Mouse (Mus musculus) cerebellum, adult 11 months (tissue): Measurements from ENCODE around the gene Pla1a.

Experiments
- DNase-seq: peaks from one replicate; pipeline ENCODE4 v3.0.0; 2022

The Pla1a gene

DNA sequence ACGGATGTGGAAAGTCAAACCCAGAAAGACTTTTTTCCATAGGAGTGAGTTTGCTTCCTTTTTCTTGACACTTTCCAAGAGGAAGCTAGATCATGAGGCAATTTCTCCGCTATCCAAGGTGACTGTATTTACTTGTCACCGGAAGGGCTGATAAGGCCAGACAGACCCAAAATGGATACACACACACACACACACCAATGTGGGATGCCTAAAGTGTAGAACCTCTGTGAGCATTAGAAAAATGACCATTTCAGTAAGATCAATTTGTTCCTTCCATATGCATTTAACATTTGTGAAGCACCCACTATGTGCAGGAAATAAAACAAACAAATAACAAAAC, 69.7 kb downstream of the Pla1a start:
- no peak for DNase-seq

DNA sequence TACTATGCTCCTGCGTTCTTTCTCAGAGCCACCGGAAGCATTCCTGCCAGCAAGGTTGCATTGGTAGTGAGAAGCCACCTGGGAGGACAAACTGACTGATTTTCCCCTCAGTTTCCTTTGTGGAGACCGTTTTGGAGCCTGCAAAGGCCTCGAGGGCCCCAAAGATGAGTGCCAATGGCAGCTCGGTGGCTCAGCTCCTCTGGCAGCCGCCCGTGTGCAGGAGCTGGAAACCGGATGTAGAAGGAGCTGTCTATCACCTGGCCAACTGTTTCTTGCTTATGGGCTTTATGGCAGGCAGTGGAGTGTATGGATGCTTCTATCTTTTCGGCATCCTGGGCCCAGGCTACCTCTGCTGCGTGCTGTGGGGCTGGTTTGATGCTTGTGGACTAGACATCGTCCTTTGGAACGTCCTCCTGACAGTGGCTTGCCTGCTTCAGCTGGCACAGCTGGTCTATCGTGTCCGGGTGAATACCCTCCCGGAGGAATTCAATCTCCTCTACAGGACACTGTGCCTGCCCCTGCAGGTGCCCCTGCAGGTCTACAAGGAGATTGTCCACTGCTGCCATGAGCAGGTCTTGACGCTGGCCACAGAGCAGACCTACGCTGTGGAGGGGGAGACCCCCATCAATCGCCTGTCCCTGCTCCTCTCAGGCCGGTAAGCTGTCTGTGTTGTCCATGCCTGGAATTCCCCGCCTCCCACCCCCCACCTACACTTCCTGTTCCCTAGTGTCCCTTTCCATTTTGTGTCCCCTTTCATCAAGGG, 70.3 kb downstream of the Pla1a start:
- DNase-seq, result no peak

DNA sequence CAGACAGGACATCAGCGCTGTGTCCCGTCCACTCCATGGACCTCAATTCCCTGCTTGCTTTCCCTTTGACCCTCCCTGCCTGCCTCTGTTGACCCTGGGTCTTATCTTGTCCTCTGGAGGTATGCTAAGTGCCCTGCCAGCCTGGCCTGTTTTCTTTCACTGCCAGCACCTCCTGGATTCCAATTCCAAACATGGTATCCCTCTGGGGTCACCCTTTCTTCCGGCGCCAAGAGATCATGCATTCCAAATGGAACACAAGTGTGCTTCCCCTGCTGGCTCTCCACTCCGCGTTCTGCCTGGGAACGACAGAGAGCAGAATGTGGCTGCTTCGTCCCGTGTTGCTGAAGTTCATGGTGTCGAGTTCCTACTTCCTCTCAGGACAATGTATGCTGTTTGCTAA, 71.0 kb downstream of the Pla1a start, which contains the start of gene Popdc2:
Popdc2 (plus strand) TSS at position 277 of the 400 bp plus-strand sequence.
- DNase-seq, result no peak

DNA sequence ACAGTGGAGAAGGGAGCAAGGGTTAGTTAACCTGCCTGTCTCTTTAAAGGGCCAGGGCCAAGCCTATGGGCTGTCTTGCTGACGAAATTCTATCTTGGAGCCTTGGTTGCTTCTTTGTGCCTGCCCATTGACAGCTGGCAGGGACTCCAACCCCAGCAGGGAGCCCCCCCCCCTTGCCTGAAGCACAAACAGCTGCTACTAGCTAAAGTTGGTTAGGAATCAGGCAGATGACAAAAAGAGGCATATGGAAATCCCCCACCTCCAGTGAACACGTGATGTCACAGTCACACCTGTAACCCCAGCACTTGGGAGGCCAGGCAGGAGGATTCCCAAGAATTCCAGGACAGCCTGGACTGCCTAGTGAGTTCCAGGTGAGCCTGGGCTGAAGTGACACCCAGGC, 72.6 kb downstream of the Pla1a start:
- no peak for DNase-seq

DNA sequence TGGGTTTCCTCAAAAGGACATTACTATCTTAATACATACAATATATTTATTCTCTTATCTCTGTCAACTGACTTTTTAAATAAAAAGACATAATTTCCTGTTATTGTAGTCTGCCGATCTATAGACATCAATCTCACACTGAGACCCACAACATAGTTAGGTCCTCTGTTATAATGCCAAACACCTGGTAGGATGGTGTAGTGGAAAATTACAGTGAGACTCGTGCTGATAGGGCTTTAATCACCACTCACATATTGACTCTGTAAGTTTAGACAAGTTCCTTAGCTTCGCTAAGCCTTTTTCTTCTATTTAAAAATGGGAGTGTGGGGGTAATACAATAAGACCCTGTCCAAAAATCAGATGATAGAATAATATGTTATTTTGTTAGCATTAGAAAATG, 73.1 kb downstream of the Pla1a start:
- DNase-seq, result no peak

DNA sequence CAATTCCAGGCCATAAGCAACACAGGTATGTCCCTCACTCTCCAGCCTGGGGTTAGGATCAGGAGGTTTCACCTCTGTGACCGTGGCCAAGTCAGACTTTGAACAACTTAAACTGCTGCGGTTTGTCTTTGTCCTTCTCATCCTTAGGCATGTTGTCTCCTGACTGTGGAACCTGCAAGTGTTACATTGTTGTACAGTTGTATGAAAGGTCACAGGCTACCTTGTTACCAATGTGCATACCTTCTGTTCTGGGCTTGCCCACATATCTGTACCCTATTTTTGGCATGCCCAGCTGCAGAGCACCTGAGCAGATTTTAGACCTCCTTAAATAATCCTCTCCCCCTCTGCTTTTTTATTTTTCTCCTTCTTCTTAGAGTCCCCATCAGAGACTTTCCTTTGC, 73.7 kb downstream of the Pla1a start:
- DNase-seq, result no peak

DNA sequence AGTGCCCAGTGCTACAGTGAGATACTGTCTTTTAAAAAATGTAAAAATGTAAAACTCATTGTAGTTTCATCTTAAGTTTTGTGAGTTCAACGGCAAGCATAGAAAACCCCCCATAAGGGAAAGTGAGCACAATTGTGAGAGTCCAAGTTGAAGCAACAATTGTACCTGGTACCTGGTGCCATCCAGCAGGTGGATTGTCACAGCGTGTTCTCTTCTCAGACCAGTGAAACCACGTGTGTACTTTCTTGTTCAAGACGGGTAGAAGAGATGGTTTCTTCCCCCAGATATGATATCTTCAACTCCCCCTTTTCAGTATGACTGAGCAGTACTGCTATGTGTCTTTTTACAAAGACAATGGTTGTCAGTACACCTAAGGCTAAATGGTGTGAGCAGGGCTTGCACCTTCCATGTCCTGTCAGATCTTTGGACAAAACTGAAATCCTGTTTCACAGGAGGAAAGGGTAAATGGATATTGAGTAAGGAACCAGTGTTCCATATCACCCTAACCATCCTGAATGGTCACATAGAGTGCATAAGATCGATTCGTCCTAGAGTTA, 74.6 kb downstream of the Pla1a start:
- DNase-seq, result no peak

DNA sequence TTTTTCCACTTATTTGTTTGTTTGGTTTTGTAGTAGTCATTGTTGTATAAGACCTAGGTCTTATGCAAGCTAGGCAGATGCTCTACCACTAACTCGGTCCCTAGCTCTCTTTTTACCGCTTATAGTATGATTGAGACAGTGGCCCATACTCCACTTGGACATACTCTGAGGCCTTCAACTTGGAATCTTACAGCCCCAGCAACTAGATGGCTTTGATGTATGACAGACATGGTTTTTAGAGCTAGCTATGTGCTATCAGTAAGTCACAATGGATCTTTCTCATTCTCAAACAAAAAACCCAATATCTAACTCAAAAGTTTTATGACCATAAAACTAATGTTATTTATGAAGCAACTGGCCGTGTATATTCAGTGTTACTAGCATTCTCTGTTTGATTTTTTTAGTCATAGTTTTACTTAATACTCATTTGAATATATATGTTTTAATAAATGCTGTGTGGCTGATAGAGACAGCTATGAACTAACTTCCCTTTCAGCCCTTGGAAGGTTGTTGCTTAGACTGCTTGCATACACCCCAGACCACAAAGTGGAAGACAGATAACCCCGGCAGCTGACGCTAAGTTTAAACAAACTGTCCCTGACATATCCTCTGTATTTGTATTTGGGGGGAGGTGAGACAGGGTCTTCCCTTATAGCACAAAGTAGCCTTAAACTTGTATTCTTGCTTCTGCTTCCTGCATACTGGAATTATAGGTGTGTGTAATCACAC, 78.6 kb downstream of the Pla1a start:
- no peak for DNase-seq

DNA sequence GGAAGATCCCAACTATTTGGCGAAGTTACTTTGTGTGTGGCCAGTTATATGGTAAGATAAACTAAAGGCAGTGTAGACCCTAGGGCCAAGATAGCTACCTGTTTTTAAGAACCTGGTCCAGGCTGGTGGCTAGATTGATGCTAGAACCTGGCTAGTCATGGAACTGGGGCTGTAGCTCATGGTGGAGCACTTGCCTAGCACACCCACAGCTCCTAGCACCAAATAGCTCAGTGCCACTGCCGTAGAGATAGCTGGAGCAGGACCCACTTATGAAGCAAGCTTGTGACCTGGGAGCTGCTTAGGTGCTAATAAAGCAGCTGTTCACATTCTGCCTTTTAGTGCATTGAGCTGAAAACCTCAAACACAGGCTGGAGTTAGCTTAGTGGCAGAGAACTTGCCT, 79.3 kb downstream of the Pla1a start:
- no peak for DNase-seq

DNA sequence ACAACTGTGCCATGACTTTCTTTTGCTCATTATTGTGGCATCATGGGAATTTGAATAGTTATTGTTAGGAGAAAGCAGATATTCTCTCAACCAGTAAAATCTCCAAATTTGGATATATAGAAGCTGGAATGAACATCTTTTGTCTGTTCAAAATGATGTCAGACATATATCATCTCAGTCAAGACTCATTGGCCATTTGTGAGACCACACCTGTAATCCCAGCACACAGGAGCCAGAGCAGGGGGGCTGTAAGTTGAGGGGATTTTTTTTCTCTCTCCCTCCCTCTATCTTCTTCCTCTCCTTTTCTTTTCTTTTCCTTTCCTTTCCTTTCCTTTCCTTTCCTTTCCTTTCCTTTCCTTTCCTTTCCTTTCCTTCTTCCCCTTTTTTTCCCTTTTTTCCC, 80.1 kb downstream of the Pla1a start:
- DNase-seq, result no peak

DNA sequence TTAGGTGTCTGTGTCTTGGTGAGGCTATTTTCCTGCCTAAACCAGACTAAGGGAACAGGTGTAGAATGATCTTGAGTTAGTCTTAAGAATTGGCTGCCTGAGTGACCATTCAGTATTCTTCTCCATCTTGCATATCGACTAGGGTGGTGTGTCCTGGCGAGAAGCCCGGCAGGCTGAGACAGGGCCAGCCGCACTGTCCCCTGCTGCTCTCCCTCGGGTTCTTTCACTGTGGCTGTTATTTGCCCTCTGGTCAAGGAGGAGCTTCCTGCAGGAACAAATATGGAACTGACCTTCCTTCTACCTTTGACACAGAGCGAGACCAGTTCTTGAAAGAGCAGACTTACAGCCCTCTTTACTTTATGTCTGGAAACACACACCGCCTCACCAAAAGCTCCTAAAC, 80.9 kb downstream of the Pla1a start:
- DNase-seq, result no peak

DNA sequence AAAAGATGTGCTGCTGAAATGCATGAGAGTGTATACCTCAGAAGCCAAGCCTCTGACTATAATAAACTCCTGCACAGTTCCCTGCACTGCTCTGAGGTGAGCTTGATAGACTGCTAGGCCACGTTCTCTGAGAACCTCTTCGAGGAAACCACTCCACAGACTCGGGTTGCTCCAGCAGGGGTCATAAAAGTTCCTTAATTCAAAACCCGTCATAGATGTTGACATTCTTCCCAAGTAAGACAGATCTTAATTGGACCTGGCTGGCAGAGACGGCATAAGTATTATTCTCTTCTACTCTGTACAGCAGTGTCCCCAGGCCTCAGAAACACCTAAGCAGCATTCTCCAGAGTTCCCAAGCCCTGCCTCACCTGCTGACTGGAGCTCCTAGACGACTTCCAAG, 82.0 kb downstream of the Pla1a start:
- DNase-seq, result no peak

DNA sequence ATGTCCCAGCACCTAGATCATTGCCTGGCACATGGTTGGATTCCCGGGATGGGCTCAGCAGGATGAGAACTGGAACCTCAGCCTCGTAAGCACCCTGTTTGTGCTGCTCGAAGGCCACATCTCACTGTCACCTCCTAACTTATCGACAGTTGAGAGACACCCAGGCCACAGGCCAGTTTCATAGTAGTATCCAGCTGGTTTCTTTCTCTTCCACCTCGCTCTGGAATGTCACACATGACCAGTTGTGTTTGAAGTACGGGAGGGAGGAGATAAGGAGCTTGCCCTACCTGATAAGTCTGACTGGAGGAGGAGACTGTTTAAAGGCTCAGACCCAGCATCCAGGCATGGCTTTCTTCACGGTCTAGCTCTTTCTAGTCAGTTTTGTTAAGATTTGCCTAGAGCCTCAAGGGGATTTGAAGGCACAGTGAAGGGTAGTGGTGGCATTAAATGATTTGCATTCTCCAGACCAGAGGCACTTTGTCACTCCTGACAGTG, 82.5 kb downstream of the Pla1a start:
- DNase-seq, result no peak

DNA sequence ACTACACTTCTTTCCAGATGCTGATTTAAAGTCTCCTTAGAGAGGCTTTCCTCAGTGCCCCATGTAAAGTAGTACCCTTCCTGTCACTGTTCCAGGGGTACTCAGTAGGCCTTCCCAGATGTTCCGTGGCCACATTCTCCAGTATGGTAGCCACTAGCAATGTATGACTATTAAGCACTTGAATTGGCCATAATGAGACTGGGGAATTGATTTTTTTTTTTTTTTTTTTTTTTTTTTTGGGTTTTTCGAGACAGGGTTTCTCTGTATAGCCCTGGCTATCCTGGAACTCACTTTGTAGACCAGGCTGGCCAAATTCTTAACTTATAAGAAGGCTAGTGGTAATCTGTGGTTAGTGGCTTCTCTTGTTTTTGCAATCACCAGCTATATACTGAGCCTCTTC, 83.1 kb downstream of the Pla1a start:
- DNase-seq, result no peak

DNA sequence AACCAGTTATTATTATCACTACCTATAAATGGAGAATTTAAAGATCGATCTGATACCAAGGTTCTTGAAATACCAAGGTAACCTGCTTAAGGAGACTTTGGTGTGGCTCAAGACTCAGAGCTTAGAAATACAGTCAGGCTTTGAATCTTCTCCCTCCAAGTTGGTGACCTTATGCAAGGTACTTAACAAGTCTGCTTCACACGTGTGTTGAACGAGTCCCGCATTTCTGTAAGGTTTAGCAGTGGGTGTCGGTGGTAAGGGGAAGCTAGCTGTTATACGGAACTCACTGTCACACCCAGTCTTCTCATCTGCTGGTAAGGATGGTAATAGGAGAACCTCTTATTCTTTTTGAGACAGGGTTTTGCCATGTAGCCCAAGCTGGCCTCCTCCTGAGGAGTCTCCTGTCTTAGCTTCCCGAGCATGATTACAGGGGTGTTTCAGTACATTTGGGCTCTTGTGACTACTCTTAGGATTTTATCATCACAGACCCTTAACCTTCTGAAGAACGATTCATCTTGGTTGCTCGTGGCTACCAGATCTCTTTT, 84.7 kb downstream of the Pla1a start:
- no peak for DNase-seq

DNA sequence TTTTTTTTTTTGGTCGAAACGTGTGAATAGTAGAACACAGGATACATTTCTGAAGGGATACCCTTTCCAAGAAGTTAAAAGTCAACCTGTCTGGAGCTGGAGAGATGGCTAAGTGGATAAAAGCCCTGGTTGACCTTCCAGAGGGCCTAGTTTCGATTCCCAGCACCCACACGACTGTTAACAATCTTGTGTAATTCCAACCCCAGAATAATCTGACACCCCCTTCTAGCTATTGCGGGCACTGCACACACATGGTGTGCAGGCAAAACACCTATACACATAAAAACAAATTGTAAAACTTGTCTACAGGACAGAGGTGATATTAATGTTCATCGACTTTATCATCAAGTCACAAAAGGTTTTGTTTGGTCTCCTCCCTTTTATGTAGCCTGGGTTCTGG, 85.4 kb downstream of the Pla1a start:
- no peak for DNase-seq

DNA sequence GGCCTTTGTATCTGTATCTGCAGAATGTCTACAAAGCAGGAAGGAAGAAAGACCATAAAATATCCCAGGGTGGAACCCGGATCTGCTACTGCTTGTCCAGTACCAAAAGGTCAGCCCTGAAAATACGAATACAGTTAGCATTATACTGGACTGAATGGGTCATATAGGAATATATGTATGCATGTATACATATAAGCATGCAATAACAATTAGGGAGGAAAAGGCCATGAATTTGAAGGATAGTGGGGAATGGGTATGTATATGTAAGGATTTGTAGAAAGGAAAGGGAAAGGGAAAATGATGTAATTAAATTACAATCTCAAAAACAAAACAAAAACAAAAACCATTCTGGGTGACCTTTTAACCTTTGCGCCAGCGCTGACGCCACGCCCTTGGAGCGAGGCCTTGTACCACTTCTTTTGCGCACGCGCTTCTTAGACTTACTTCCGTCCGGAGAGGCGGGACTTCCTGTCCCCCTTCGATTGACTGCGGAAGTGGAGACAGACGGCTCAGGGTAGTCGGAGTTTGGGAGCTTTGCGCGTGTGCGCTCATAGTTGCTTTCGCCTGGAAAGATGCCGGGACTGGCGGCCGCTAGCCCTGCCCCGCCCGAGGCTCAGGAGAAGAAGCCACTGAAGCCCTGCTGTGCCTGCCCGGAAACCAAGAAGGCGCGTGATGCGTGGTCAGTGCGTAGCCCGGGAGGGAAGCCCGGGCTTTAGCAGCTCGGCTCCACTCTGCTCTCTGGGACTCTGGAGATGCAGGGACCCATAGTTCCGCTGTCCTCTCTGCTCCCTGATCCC, 86.2 kb downstream of the Pla1a start, which contains the start of the genes Cox17 and Gm21987:
Cox17 (plus strand) TSS at position 463 of the 797 bp plus-strand sequence.
Gm21987 (plus strand) TSS at position 512 of the 797 bp plus-strand sequence.
- DNase-seq, result peak; percentile 93
